Mouse (Mus musculus) kidney, postnatal 36 days (tissue): ENCODE data around the gene Sytl1.

Source experiments
- DNase-seq, 2 experiments: peaks; one replicate each; pipeline ENCODE4 v3.0.0; 2021 to 2022; ENCODE audit warnings: mixed read lengths in 2 of 2

Sytl1 gene

GRCm38 (mm10) chr4:133210023-133210787, 52.7 kb downstream of the Sytl1 start:
- no peak for DNase-seq

- peak; percentile 52 to 72 for DNase-seq
These were observed 53.5 kb downstream of the Sytl1 start for GRCm38 (mm10) chr4:133209366-133209765.

GRCm38 (mm10) chr4:133204379-133204778, 58.5 kb downstream of the Sytl1 start:
- DNase-seq = no peak

- DNase-seq = no peak
These were observed 59.3 kb downstream of the Sytl1 start for GRCm38 (mm10) chr4:133203591-133203990.
